Mouse (Mus musculus): ENCODE data around the gene F11r. TPM values are rescaled to one million over a fixed set of nuclear protein-coding genes. Genes with fewer than 3 reads are reported as not detected.

The F11r gene
- total and polyA plus RNA-seq, 3 experiments = 0.31 to 1.8 TPM; not detected in 1

DNA sequence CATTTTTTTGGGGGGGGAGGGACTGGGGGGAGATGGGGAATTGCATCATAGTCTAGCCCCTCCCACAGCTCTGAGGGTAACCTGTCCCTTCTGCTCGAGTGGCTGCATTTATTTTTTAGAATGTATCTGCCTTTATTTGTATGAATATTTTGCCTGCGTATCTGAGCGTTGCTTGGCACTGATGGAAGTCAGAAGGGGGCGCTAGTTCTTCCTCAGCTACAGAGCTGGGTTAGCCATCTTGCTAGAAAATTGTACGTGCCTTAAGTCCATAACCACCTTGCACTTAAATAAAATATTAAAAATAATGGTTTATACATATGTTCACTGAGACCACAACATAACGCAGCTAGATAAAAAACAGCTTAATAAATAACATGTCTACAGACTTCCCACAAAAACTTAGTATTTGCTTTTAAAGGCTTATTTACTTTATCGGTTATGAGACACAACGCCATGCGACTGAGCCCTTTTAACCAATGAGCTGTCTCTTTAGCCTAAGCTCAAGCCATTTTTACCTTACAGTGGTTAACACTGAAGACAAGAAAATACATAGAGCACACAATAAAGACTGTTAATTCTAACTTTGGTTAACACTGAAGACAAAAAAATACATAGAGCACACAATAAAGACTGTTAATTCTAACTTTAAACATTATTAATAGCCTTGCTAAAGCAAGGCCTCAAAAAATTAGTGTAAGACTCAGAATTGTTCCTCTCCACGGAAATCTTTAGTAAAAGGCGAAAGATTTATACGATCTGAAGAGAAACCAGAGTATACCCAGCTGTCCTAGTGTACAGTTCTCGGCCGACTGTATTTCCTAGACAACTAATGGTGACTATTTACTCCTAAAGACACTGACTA, 65.3 kb downstream of the F11r start (continued):
- TF ChIP-seq RCOR1 (IDR thresholded peaks at IDR 0.05; ENCODE audit: low read depth, low read length) = 0 out of 2 replicates have a peak, but pooled peaks have one; percentile 5
- TF ChIP-seq TAL1 (IDR thresholded peaks at IDR 0.05; ENCODE audit: low read length) = no peak
- peak; percentile 41; the same call in 1 of the 2 replicates for TF ChIP-seq HCFC1 (IDR thresholded peaks at IDR 0.05; ENCODE audit: low read depth, low read length)
- TF ChIP-seq NRF1 (IDR thresholded peaks at IDR 0.05; ENCODE audit: insufficient read depth, low read depth, low read length, poor library complexity, severe bottlenecking) = no peak
- TF ChIP-seq JUND (IDR thresholded peaks at IDR 0.05; ENCODE audit: low read depth, low read length) = no peak
- no peak for TF ChIP-seq TCF12 (IDR thresholded peaks at IDR 0.05; ENCODE audit: low read depth, low read length)
- TF ChIP-seq MXI1 (IDR thresholded peaks at IDR 0.05; ENCODE audit: low read depth, low read length) = no peak
- TF ChIP-seq POLR2A (IDR thresholded peaks at IDR 0.05; ENCODE audit: control insufficient read depth in 1 of 2, insufficient read depth in 1 of 2, low read depth in 1 of 2, low read length in 2 of 2, poor library complexity in 1 of 2) = peak; percentile 80 to 82
- peak; percentile 99 for TF ChIP-seq ZMIZ1 (IDR thresholded peaks at IDR 0.05; ENCODE audit: low read depth, low read length)
- TF ChIP-seq SIN3A (IDR thresholded peaks at IDR 0.05; ENCODE audit: low read length) = peak; percentile 58; the same call in 1 of the 2 replicates
- TF ChIP-seq BHLHE40 (IDR thresholded peaks at IDR 0.05; ENCODE audit: borderline replicate concordance, low read depth, low read length) = no peak
- no peak for TF ChIP-seq CHD1 (IDR thresholded peaks at IDR 0.05; ENCODE audit: low read depth, low read length)
- no peak for TF ChIP-seq MEF2A (IDR thresholded peaks at IDR 0.05; ENCODE audit: extremely low read depth, insufficient replicate concordance, low read depth, low read length, poor library complexity, severe bottlenecking)
- no peak for TF ChIP-seq ZNF384 (IDR thresholded peaks at IDR 0.05; ENCODE audit: low read depth, low read length)
- peak; percentile 51 to 68 (median 67) for TF ChIP-seq CTCF (IDR thresholded peaks at IDR 0.05 in 2 of 3, conservative IDR thresholded peaks at IDR 0.05 in 1 of 3; ENCODE audit: control insufficient read depth in 1 of 3, insufficient read depth in 1 of 3, low read depth in 2 of 3, low read length in 3 of 3, poor library complexity in 1 of 3, severe bottlenecking in 1 of 3)
- TF ChIP-seq NELFE (IDR thresholded peaks at IDR 0.05; ENCODE audit: low read depth, low read length) = peak; percentile 70

DNA sequence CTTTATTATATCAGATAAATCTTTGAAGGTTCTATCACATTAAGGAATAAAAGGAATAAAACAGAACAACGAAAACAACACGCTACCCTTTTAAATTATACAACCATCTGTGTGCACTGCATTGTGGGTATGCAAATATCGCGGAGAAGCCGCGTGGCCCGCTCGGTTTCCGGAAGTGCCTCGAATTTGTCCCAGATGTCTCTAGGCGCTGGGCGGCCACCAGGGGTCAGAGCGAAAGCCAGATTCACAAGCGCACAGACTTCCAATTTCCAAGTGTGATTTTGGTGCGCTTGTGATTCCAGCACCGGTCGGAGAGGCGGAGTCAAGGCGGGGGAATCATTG, 65.9 kb downstream of the F11r start, which contains the start of gene Alyref2:
Alyref2 (plus strand) TSS at position 229 of the 342 bp plus-strand sequence.
- DNase-seq (ENCODE audit: low read depth, low spot score) = peak; percentile 98
- TF ChIP-seq BHLHE40 (IDR thresholded peaks at IDR 0.05; ENCODE audit: borderline replicate concordance, low read depth, low read length) = no peak
- TF ChIP-seq CTCF (IDR thresholded peaks at IDR 0.05 in 2 of 3, conservative IDR thresholded peaks at IDR 0.05 in 1 of 3; ENCODE audit: control insufficient read depth in 1 of 3, insufficient read depth in 1 of 3, low read depth in 2 of 3, low read length in 3 of 3, poor library complexity in 1 of 3, severe bottlenecking in 1 of 3) = peak; percentile 54 to 87 (median 80)
- peak; percentile 69 for TF ChIP-seq HCFC1 (IDR thresholded peaks at IDR 0.05; ENCODE audit: low read depth, low read length)
- no peak for TF ChIP-seq ZNF384 (IDR thresholded peaks at IDR 0.05; ENCODE audit: low read depth, low read length)
- TF ChIP-seq CHD1 (IDR thresholded peaks at IDR 0.05; ENCODE audit: low read depth, low read length) = no peak
- TF ChIP-seq SIN3A (IDR thresholded peaks at IDR 0.05; ENCODE audit: low read length) = peak; percentile 76; the same call in 1 of the 2 replicates
- TF ChIP-seq RCOR1 (IDR thresholded peaks at IDR 0.05; ENCODE audit: low read depth, low read length) = peak; percentile 82
- peak; percentile 99 for TF ChIP-seq MYC (IDR thresholded peaks at IDR 0.05; ENCODE audit: low read depth, low read length)
- no peak for TF ChIP-seq NRF1 (IDR thresholded peaks at IDR 0.05; ENCODE audit: insufficient read depth, low read depth, low read length, poor library complexity, severe bottlenecking)
- no peak for TF ChIP-seq CHD2 (IDR thresholded peaks at IDR 0.05; ENCODE audit: low read length)
- TF ChIP-seq ZKSCAN1 (IDR thresholded peaks at IDR 0.05; ENCODE audit: low read depth, low read length) = no peak
- TF ChIP-seq TAL1 (IDR thresholded peaks at IDR 0.05; ENCODE audit: low read length) = no peak
- no peak; the same call in 1 of the 2 replicates for TF ChIP-seq KAT2A (conservative IDR thresholded peaks at IDR 0.05; ENCODE audit: low read depth, low read length)
- peak; percentile 67; the same call in 1 of the 2 replicates for TF ChIP-seq USF1 (IDR thresholded peaks at IDR 0.05; ENCODE audit: low read depth, low read length)
- TF ChIP-seq RAD21 (IDR thresholded peaks at IDR 0.05; ENCODE audit: low read depth, low read length) = peak; percentile 33
- peak; percentile 68 for TF ChIP-seq SMC3 (IDR thresholded peaks at IDR 0.05; ENCODE audit: low read depth, low read length)
- peak; percentile 34; the same call in 1 of the 2 replicates for TF ChIP-seq TCF12 (IDR thresholded peaks at IDR 0.05; ENCODE audit: low read depth, low read length)
- no peak for TF ChIP-seq NELFE (IDR thresholded peaks at IDR 0.05; ENCODE audit: low read depth, low read length)
- peak; percentile 97 for TF ChIP-seq ELF1 (IDR thresholded peaks at IDR 0.05; ENCODE audit: low read depth, low read length)
- 0 out of 4 replicates have a peak, but pooled peaks cover 0 to 5% of the 10 kb centered on the region in 2 experiments for H3K4me1 ChIP-seq (ENCODE audit: control insufficient read depth in 1 of 2, insufficient read depth in 2 of 2, low read length in 2 of 2)

More for the DNA sequence above, 65.9 kb downstream of the F11r start, which contains the start of gene Alyref2:
- Histone ChIP-seq H3K27ac (ENCODE audit: control insufficient read depth, low read depth, low read length) (peak within 1 kb of the TSS; percentile 90), H3K4me3 (ENCODE audit: control insufficient read depth in 1 of 2, insufficient read depth in 1 of 2, low read depth in 2 of 2, low read length in 2 of 2) (peak within 1 kb of the TSS; percentile 77 to 82), H3K9ac (ENCODE audit: control insufficient read depth, low read depth, low read length, poor library complexity, severe bottlenecking) (peak within 1 kb of the TSS; percentile 83), H3K36me3 (ENCODE audit: control insufficient read depth in 1 of 2, insufficient read depth in 2 of 2, low read length in 2 of 2) (no peaks in the 10 kb centered on the region; a peak in 1 of 4 replicates), H3K9me3 (replicated peaks; ENCODE audit: insufficient read depth, low read length) (no peaks in the 10 kb centered on the region), H3K27me3 (ENCODE audit: control insufficient read depth in 1 of 2, insufficient read depth in 2 of 2, low read length in 2 of 2) (no peaks in the 10 kb centered on the region), H3K79me2 (ENCODE audit: control insufficient read depth, insufficient read depth, low read length, poor library complexity) (peaks cover 5% of the 10 kb centered on the region; the same call in 1 of the 2 replicates)

All from MEL (cell line).